Mouse (Mus musculus) intestine, embryonic 14.5 days (tissue): ENCODE results near the gene Cenpx. TPM values are rescaled to one million over a fixed set of nuclear protein-coding genes. Genes with fewer than 3 reads are reported as not detected.

Source experiments
- ATAC-seq: fragments of 200-750 bp; cut with Nextera tagmentation; replicated peaks from 2 replicates; pipeline ENCODE4 v1.8.0; 2017; ENCODE audit warnings: low read depth, moderate number of reproducible peaks, moderate TSS enrichment, moderate library complexity; ENCODE audit not compliant: low FRiP score, low TSS enrichment
- DNase-seq: peaks from one replicate; pipeline ENCODE4 v3.0.0-alpha.2; 2018; ENCODE audit warnings: low spot score
- H3K27ac ChIP-seq: fragments of 300-500 bp; sonication (generic); 2 replicates; pipeline ENCODE4 v1.5.1; 2014; ENCODE audit warnings: low read depth, mild to moderate bottlenecking, control low read depth
- H3K27me3 ChIP-seq: fragments of 300-500 bp; sonication (generic); replicated peaks from 2 replicates; pipeline ENCODE4 v1.6.1; 2014; ENCODE audit warnings: low read length, control low read depth; ENCODE audit not compliant: control insufficient read depth, insufficient read depth
- H3K36me3 ChIP-seq: fragments of 300-500 bp; sonication (generic); 2 replicates; pipeline ENCODE4 v1.6.1; 2014; ENCODE audit warnings: low read length, control low read depth; ENCODE audit not compliant: control insufficient read depth, insufficient read depth
- H3K4me1 ChIP-seq: fragments of 300-500 bp; sonication (generic); replicated peaks from 2 replicates; pipeline ENCODE4 v1.6.1; 2014; ENCODE audit warnings: low read length, control low read depth, mixed read lengths; ENCODE audit not compliant: control insufficient read depth, insufficient read depth
- H3K4me2 ChIP-seq: fragments of 300-500 bp; sonication (generic); 2 replicates; pipeline ENCODE4 v1.6.1; 2014; ENCODE audit warnings: low read length
- H3K4me3 ChIP-seq: fragments of 300-500 bp; sonication (generic); 2 replicates; pipeline ENCODE4 v1.5.1; 2014; ENCODE audit warnings: low read depth, low read length, control low read depth, mixed read lengths
- H3K9ac ChIP-seq: fragments of 300-500 bp; sonication (generic); 2 replicates; pipeline ENCODE4 v1.6.1; 2014; ENCODE audit warnings: mild to moderate bottlenecking, low read length
- H3K9me3 ChIP-seq: fragments of 300-500 bp; sonication (generic); 2 replicates; pipeline ENCODE4 v1.6.1; 2016; ENCODE audit warnings: low read length, control low read depth; ENCODE audit not compliant: control insufficient read depth
- WGBS: fragments of 180-500 bp; shearing (Covaris S2); extraction: QIAGEN DNeasy Blood & Tissue Kit; methylation state at CpG from one replicate; pipeline ENCODE4 v1.1.7; 2014; 5-methylcytosine and 5-hydroxymethylcytosine counted together
- polyA plus RNA-seq: library from polyadenylated mRNA; unstranded; fragments of >200 nt; fragmentation: Nextera tagmentation; extraction: Ambion mirVana; gene quantifications from 2 replicates; pipeline ENCODE4 v1.2.1, GENCODE M21; 2014

The Cenpx gene
- polyA plus RNA-seq, 1 experiment from 2014 or later = 178 TPM

GRCm38 (mm10) chr11:120695641-120696040, 17.9 kb downstream of the Cenpx start:
- 34% methylated on average over 12 of the region's 12 CpGs for WGBS
- Histone ChIP-seq H3K9me3 (no peaks in the 10 kb centered on the region), H3K27me3 (no peaks in the 10 kb centered on the region), H3K9ac (no peak overlapping the region), H3K4me2 (no peak overlapping the region), H3K36me3 (peaks cover 26% of the 10 kb centered on the region), H3K4me3 (no peak overlapping the region), H3K4me1 (peaks cover 9% of the 10 kb centered on the region), H3K27ac (no peak overlapping the region)
- ATAC-seq (0 out of 2 replicates have a peak, but pooled peaks have one; percentile 18), DNase-seq (no peak)

DNA sequence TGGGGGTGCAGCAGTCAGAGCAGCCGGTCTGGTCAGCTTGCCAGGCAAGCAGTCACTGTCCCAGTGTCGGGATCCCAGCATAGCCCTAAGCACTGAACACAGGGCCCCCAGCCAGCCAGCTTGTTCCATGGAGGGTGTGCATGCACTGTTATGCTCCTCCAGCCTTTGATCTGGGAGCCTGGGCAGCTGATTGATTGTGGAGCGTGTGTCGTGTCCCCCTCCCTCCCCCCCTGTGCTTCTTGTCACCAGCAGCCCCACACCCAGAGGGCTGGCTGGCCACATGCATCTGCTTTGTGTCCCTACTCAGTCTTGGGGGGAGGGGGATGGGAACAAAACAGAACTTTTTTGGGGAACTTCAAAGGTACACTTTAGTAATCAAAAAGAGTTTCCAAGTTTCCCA, 18.4 kb downstream of the Cenpx start:
- peaks cover 30% of the 10 kb centered on the region for H3K36me3 ChIP-seq
- peak overlapping the region; percentile 14; the same call in 1 of the 2 replicates for H3K27ac ChIP-seq
- H3K4me3 ChIP-seq = no peak overlapping the region
- H3K9me3 ChIP-seq = no peaks in the 10 kb centered on the region
- H3K4me1 ChIP-seq = peaks cover 9% of the 10 kb centered on the region
- no peaks in the 10 kb centered on the region for H3K27me3 ChIP-seq
- no peak for ATAC-seq
- no peak overlapping the region for H3K4me2 ChIP-seq
- no peak overlapping the region for H3K9ac ChIP-seq
- no peak for DNase-seq
- 17% methylated on average over 3 of the region's 4 CpGs for WGBS

- H3K9me3 ChIP-seq = no peaks in the 10 kb centered on the region
- peaks cover 42% of the 10 kb centered on the region for H3K36me3 ChIP-seq
- no peak for DNase-seq
- H3K4me1 ChIP-seq = peaks cover 9% of the 10 kb centered on the region
- no peak overlapping the region for H3K9ac ChIP-seq
- H3K27ac ChIP-seq = no peak overlapping the region
- H3K27me3 ChIP-seq = no peaks in the 10 kb centered on the region
- WGBS = 78% methylated on average over 3 of the region's 3 CpGs
- H3K4me3 ChIP-seq = no peak overlapping the region
- no peak for ATAC-seq
- no peak overlapping the region for H3K4me2 ChIP-seq
Observed at GRCm38 (mm10) chr11:120693461-120693860, 20.1 kb downstream of the Cenpx start.

DNA sequence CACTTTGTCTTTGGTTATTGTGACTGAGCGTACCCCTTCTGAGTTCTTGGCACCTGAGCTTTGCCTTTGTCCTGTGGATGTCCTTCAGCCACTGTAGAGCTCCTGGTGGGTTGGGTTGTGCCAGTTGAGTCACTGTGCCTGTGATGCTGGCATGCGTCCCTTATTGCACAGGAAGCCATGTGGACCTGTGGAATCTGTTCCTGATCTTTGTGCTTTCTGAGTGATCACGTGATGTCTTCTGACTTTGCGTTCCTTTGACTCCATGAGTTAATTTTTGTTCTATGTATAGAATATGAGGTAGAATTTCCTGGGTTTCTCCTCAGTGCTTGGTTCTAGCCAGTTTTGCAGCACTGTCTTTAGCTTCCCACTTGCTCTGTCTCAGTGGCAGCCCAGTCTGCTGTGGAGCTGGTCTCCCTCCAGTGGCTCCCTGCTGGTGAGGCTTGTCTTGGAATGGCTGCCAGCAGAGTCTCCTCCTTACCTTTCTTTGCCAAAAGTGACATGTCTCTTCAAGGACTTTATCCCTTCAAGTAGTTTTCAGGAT, 21.0 kb downstream of the Cenpx start:
- no peaks in the 10 kb centered on the region for H3K27me3 ChIP-seq
- WGBS = 94% methylated on average over 4 of the region's 4 CpGs
- H3K9me3 ChIP-seq = no peaks in the 10 kb centered on the region
- DNase-seq (no peak), ATAC-seq (no peak)
- no peak overlapping the region for H3K4me2 ChIP-seq
- H3K4me3 ChIP-seq = no peak overlapping the region
- H3K9ac ChIP-seq = no peak overlapping the region
- H3K27ac ChIP-seq = no peak overlapping the region
- peaks cover 45% of the 10 kb centered on the region for H3K36me3 ChIP-seq
- peaks cover 9% of the 10 kb centered on the region for H3K4me1 ChIP-seq

DNA sequence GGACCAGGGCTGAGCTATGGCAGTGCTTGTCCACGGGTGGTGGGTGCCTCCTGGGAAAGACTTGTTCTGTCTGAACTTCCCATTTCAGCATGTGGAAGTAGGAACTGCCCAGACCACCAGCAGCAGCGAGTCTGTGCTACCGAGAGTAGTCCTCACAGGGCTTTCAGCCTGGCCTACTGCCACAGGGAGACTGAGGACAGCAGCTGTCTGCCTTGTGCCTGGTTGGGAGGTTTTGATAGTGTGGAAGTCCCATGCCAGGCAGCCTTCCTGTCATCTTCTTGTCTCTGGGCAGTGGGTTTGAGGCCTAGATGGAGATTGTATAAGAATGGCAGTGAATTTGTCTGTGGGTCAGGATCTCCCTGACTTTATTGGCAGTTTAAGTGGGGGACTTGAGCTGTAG, 24.2 kb downstream of the Cenpx start:
- DNase-seq = no peak
- no peak for ATAC-seq
- Histone ChIP-seq H3K27me3 (no peaks in the 10 kb centered on the region), H3K9me3 (no peaks in the 10 kb centered on the region), H3K36me3 (peaks cover 53% of the 10 kb centered on the region), H3K4me2 (no peak overlapping the region), H3K9ac (no peak overlapping the region), H3K27ac (no peak overlapping the region), H3K4me1 (no peaks in the 10 kb centered on the region), H3K4me3 (no peak overlapping the region)
- 84% methylated on average over 3 of the region's 3 CpGs for WGBS

DNA sequence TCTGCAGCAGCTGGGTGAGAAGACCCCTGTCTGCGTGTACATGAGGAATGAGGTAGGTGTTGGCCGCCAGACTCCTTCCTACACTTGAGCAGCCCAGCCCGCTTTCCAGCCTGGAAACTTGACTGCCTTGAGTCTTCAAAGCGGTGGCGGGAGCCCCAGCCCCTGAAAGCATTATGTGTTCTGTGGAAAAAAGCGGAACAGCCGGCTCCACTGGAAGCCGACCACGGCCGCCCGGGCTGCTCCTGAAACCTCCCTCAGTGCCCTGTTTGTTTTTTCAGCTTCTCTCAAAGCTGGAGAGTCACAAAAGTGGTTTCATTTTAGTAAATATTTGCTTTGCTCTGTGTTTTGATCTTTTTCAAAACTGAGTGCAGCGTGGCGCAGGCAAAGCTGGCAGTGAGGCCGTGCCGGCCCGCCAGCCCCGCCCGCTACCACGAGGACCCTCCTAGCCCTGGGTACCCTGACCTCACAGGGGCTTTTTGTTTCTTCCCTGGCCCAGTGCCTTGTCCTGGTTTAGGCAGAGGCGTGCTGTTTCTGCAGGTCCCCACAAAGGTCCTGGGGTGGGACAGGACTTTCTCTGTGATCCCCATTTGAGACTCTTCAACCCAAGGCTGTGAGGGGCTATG, 26.8 kb downstream of the Cenpx start:
- no peak for ATAC-seq
- no peak overlapping the region for H3K27ac ChIP-seq
- no peak overlapping the region for H3K4me2 ChIP-seq
- WGBS = 79% methylated on average over 20 of the region's 20 CpGs
- peaks cover 57% of the 10 kb centered on the region for H3K36me3 ChIP-seq
- H3K27me3 ChIP-seq = no peaks in the 10 kb centered on the region
- DNase-seq = no peak
- H3K4me1 ChIP-seq = no peaks in the 10 kb centered on the region
- H3K9me3 ChIP-seq = no peaks in the 10 kb centered on the region
- no peak overlapping the region for H3K9ac ChIP-seq
- no peak overlapping the region for H3K4me3 ChIP-seq

- DNase-seq (no peak), ATAC-seq (no peak)
- no peaks in the 10 kb centered on the region for H3K9me3 ChIP-seq
- H3K4me1 ChIP-seq = no peaks in the 10 kb centered on the region
- 87% methylated on average over 2 of the region's 2 CpGs for WGBS
- no peaks in the 10 kb centered on the region for H3K27me3 ChIP-seq
- H3K9ac ChIP-seq = no peak overlapping the region
- no peak overlapping the region for H3K4me3 ChIP-seq
- peaks cover 58% of the 10 kb centered on the region for H3K36me3 ChIP-seq
- no peak overlapping the region for H3K27ac ChIP-seq
- no peak overlapping the region for H3K4me2 ChIP-seq
Observed at GRCm38 (mm10) chr11:120684660-120685059, 28.9 kb downstream of the Cenpx start.

DNA sequence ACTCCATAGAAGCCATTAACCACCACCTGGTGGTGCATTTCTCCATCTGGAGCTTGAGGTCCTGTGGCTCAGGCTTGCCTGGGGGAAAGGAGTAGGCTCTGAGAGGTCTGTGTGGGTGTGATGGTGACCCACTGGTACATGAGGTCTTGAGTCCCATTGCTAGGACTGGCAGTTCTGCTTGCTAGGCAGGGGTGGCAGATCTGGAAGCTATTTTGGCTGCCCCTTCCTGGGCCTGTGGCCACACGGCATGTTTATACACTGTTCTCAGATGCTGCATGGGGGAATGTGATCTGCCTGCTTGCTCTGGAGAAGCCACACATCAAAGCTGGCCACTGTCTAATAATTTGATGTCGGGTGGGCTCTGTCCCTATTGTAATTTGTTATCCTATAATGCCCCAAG, 29.5 kb downstream of the Cenpx start:
- no peak for DNase-seq
- WGBS = 87% methylated on average over 2 of the region's 2 CpGs

GRCm38 (mm10) chr11:120683536-120683935, 30.0 kb downstream of the Cenpx start:
- no peaks in the 10 kb centered on the region for H3K27me3 ChIP-seq
- H3K4me3 ChIP-seq = no peak overlapping the region
- DNase-seq (no peak), ATAC-seq (no peak)
- H3K27ac ChIP-seq = no peak overlapping the region
- H3K4me1 ChIP-seq = no peaks in the 10 kb centered on the region
- no peaks in the 10 kb centered on the region for H3K9me3 ChIP-seq
- H3K9ac ChIP-seq = no peak overlapping the region
- H3K36me3 ChIP-seq = peaks cover 59% of the 10 kb centered on the region
- H3K4me2 ChIP-seq = no peak overlapping the region
- 94% methylated on average over 3 of the region's 3 CpGs for WGBS

More for the DNA sequence above, 29.5 kb downstream of the Cenpx start:
- ATAC-seq = no peak
- Histone ChIP-seq H3K4me3 (no peak overlapping the region), H3K9ac (no peak overlapping the region), H3K4me1 (no peaks in the 10 kb centered on the region), H3K4me2 (no peak overlapping the region), H3K36me3 (peaks cover 59% of the 10 kb centered on the region), H3K9me3 (no peaks in the 10 kb centered on the region), H3K27me3 (no peaks in the 10 kb centered on the region), H3K27ac (no peak overlapping the region)
